Mouse (Mus musculus) inflammation-experienced regulatory T-cells, adult 6 months (primary cell): Measurements from ENCODE around the gene Olfr730. TPM values are rescaled to one million over a fixed set of nuclear protein-coding genes. Genes with fewer than 3 reads are reported as not detected.

Experiments used
- ATAC-seq: one replicate; pipeline ENCODE4 v1.8.0; 2017
- polyA plus RNA-seq, 3 experiments: library from polyadenylated mRNA; unstranded; fragments of 100-300 nt; shearing (Covaris generic); gene quantifications; one replicate each; pipeline ENCODE4 v1.2.1; 2017

Gene Olfr730
- polyA plus RNA-seq = not detected

DNA sequence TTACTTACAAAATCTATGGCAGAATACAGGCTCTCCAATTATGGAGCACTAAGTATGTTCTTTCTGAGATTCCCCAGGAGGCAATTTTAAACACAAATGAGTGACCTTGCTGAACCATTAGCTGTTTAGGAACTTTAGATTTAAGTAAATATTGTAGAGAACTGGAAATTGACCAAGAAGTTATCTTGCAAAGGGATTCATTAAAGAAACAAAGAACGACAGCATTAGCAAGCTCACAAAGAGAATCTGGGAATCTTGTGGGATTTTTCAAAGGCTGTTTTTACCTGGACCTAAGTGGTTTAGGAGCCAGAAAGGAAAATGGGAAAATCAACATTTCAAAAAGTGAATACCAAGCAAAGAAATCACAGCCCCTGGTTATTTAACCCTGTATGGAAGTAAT, at the start of gene Olfr730:
Olfr730 (minus strand) TSS at position 101 of the 400 bp plus-strand sequence.
- ATAC-seq = no peak

DNA sequence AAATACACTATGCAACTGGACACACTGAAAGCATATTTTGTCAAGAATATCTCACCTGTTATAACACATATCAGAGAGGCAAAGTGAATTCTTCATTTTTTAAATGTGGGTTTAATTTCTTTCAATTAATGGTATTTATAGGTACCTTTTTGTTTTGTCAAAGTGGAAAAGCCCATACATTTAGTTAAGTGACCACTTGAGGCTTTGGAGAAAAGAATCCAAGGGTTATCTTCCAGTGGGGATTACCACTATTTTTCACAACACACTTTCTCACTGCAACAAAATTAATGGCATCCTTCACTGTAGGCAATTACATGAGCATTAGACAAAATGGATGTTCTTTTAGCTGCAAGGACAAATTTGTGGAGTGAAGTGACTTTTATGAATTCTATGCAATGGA, 35.2 kb downstream of the Olfr730 start, which contains the start of gene Olfr729:
Olfr729 (minus strand) TSS at position 101 of the 400 bp plus-strand sequence.
- no peak for ATAC-seq

DNA sequence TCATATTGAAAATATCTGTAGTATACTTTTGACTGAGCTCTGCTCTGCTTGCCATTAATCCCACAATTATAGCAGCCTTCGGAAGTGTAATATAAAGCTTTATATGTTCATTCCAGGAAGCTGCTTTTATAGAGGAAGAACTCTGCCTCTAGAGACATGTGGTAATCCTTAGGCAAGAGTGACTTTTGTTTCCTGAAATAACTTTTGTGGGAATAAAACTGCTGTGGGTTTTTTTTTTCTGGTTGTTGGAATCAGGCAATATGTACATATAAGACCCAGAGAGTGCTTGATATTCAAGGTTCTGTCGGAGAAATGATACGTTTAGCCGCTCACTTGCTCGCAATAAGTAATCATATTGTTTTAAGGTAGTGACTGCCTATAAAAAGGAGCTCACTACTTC, 45.4 kb downstream of the Olfr730 start, which contains the start of gene Olfr728:
Olfr728 (minus strand) TSS at position 101 of the 400 bp plus-strand sequence.
- no peak for ATAC-seq

Other genes starting within 250 kb of the Olfr730 start
- not detected for gene Olfr724, start 224.9 kb downstream of the Olfr730 start, polyA plus RNA-seq
- not detected for gene Olfr725, start 147.8 kb downstream of the Olfr730 start, polyA plus RNA-seq
- gene Olfr726, start 97.2 kb downstream of the Olfr730 start, polyA plus RNA-seq = not detected
- gene Olfr727, start 65.0 kb downstream of the Olfr730 start, polyA plus RNA-seq = under 1 TPM in 1 of 3 experiments, not detected in 2; 0.28 TPM
- gene Olfr728, start 45.5 kb downstream of the Olfr730 start, polyA plus RNA-seq = not detected
- not detected for gene Olfr729, start 35.3 kb downstream of the Olfr730 start, polyA plus RNA-seq
- gene Olfr731, start 53.7 kb upstream of the Olfr730 start, polyA plus RNA-seq = not detected
- not detected for gene Olfr732, start 96.0 kb upstream of the Olfr730 start, polyA plus RNA-seq
- gene Olfr733, start 113.3 kb upstream of the Olfr730 start, polyA plus RNA-seq = not detected
- not detected for gene Olfr734, start 138.6 kb upstream of the Olfr730 start, polyA plus RNA-seq
- not detected for gene Olfr735, start 160.7 kb upstream of the Olfr730 start, polyA plus RNA-seq
- gene Tlr11, start 169.7 kb upstream of the Olfr730 start, polyA plus RNA-seq = under 1 TPM in 1 of 3 experiments, not detected in 2; 0.20 TPM
- gene Olfr736, start 193.0 kb upstream of the Olfr730 start, polyA plus RNA-seq = not detected
- gene Olfr738, start 219.4 kb upstream of the Olfr730 start, polyA plus RNA-seq = not detected
- gene Olfr739, start 230.4 kb upstream of the Olfr730 start, polyA plus RNA-seq = not detected